Mouse (Mus musculus): ENCODE measurements around the gene Man2a2.
"Not testable (repeated sequence)": the region's sequence is repeated elsewhere in the genome, so short reads cannot be mapped to it uniquely, and the experiment has no call there.

The Man2a2 gene

GRCm38 (mm10) chr7:80339371-80339770 is 31.8 kb downstream of the Man2a2 start:
- peak in 1 of 2 experiments; percentile 21 for DNase-seq (ENCODE audit: low spot score in 2 of 2)

- DNase-seq (ENCODE audit: low spot score in 2 of 2), result no peak
These were observed 34.2 kb downstream of the Man2a2 start for GRCm38 (mm10) chr7:80336932-80337331.

- DNase-seq (ENCODE audit: low spot score in 2 of 2), result no peak
These were observed 36.3 kb downstream of the Man2a2 start for GRCm38 (mm10) chr7:80334848-80335247.

- DNase-seq (ENCODE audit: low spot score in 2 of 2), result no peak
These were observed 39.7 kb downstream of the Man2a2 start for GRCm38 (mm10) chr7:80331433-80331832.

- no peak for DNase-seq (ENCODE audit: low spot score in 2 of 2)
These were observed 40.9 kb downstream of the Man2a2 start for GRCm38 (mm10) chr7:80330278-80330677.

- no peak for DNase-seq (ENCODE audit: low spot score in 2 of 2)
These were observed 45.1 kb downstream of the Man2a2 start for GRCm38 (mm10) chr7:80326076-80326475.

GRCm38 (mm10) chr7:80325292-80325868 is 45.8 kb downstream of the Man2a2 start:
- no peak for DNase-seq (ENCODE audit: low spot score in 2 of 2)

GRCm38 (mm10) chr7:80324816-80325119 is 46.4 kb downstream of the Man2a2 start:
- DNase-seq (ENCODE audit: low spot score in 2 of 2), result not testable (repeated sequence)

GRCm38 (mm10) chr7:80324043-80324815 is 46.9 kb downstream of the Man2a2 start, which contains the start of gene Rccd1:
Gene Rccd1, minus strand, starts transcription at chr7:80324454.
- DNase-seq (ENCODE audit: low spot score in 2 of 2), result peak; percentile 87 to 92

- DNase-seq (ENCODE audit: low spot score in 2 of 2), result no peak
These were observed 47.8 kb downstream of the Man2a2 start for GRCm38 (mm10) chr7:80323336-80323735.

- no peak for DNase-seq (ENCODE audit: low spot score in 2 of 2)
These were observed 51.2 kb downstream of the Man2a2 start for GRCm38 (mm10) chr7:80319846-80320496.

GRCm38 (mm10) chr7:80318670-80319069 is 52.5 kb downstream of the Man2a2 start:
- DNase-seq (ENCODE audit: low spot score in 2 of 2), result no peak

- DNase-seq (ENCODE audit: low spot score in 2 of 2), result no peak
These were observed 53.6 kb downstream of the Man2a2 start for GRCm38 (mm10) chr7:80317439-80318115.

- no peak for DNase-seq (ENCODE audit: low spot score in 2 of 2)
These were observed 55.4 kb downstream of the Man2a2 start for GRCm38 (mm10) chr7:80315733-80316132.

GRCm38 (mm10) chr7:80310771-80311170 is 60.4 kb downstream of the Man2a2 start:
- DNase-seq (ENCODE audit: low spot score in 2 of 2), result no peak

- no peak for DNase-seq (ENCODE audit: low spot score in 2 of 2)
These were observed 63.4 kb downstream of the Man2a2 start for GRCm38 (mm10) chr7:80307766-80308165.

- DNase-seq (ENCODE audit: low spot score in 2 of 2), result no peak
These were observed 69.7 kb downstream of the Man2a2 start for GRCm38 (mm10) chr7:80301522-80301921.

- DNase-seq (ENCODE audit: low spot score in 2 of 2), result no peak
These were observed 71.6 kb downstream of the Man2a2 start for GRCm38 (mm10) chr7:80299568-80299967.

All from spleen, postnatal 14 days (tissue).